Mouse (Mus musculus) cerebellum, adult 8-10 months (tissue): ENCODE measurements around the gene H2afy.
"Not testable (repeated sequence)": the region's sequence is repeated elsewhere in the genome, so short reads cannot be mapped to it uniquely, and the experiment has no call there.

Experiments
- DNase-seq: peaks from one replicate; pipeline ENCODE4 v3.0.0; 2022

H2afy gene

DNA sequence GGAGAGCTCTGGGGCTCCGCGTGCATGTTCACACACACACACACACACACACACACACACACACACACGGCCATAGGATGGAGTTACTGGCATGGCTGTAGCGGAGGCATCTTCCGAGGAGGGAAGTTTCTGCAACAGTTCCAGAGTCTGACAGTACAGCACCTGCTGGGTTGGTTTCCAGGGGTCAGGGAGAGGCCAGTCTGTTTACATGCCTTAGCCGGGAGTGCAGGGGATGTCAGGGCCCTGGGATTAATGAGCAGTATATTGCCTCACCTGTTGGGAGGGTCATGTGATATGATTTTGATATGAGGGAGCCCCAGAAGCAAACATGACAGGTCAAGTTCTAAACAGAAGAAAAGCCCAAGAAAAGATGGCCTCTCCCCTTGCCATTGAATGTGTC is 66.5 kb downstream of the H2afy start:
- no peak for DNase-seq

DNA sequence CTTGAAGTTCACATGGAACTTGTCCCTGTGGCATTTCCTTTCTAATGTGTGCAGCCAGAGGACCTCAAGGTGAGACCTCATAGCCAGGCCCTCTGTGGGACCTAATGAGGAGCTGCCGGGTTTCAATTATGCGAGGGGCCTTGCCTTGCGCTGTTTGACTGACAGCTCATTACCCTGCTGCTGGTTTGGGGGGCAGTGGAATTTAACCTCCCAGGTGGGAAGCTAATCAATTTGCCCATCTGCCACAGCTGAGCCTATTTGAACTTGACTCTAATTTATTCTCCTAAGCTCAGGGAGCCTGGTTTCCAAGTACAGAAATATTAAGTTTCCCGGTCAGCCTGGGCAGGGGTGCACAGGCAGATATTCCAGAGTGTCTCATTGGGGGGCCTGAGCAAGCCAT is 67.6 kb downstream of the H2afy start:
- no peak for DNase-seq

DNA sequence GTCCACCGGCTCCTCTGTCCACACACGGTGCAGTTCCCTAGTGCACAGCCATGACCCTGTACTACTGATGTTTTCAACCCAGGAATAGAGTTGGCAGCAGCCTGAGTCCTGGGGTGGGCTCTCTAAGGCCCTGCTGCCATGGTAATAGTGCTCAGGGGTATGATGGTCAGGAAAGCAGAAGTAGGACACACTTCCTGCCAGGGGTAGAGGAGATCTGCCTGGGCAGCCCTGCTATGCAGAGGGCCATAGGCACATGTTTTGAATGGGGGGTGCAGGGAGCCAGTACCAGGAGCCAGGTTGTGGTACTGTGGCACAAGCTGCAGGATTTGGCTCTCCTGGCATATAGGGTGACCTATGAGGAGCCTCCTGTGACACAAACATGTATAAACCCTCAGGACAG is 69.3 kb downstream of the H2afy start:
- DNase-seq, result no peak

DNA sequence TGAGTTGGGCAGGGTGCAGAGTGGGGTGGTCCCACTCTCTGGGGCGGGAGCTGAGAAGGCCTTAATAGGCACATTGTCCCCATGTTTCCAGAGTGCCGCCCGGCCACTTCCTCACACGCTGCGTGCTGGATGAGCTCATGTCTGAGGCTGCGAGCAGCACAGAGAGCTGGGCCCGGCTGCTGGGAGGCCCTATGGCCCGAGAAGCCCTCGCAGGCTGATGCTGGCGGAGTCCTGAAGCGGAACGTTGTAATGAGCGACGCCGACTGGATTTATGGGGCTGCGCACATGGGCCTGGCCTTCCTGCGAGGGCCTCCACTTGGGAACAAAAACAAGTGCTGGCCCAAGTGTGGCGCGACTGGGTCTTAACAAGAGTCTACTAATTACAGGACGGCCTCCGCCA is 70.0 kb downstream of the H2afy start:
- DNase-seq, result no peak

DNA sequence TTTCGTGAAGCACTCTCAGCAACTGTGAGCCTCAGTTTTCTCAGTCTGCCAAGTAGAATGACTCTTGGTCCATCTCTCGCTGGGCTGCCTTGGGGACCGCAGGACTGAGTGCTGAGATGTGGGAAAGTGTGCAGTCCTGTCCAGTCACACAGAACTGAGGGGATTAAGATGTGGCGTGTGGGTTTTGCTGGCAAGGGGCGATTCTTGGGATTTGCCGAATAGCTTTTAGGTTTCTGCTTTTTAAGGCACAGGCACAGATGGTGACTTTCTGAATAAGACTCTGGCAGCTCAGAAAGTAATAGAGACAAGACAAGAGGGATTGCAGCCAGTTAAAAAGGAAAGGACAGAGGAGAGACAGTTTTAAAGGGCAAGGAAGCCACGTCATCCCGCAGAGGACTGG is 78.4 kb downstream of the H2afy start:
- no peak for DNase-seq

DNA sequence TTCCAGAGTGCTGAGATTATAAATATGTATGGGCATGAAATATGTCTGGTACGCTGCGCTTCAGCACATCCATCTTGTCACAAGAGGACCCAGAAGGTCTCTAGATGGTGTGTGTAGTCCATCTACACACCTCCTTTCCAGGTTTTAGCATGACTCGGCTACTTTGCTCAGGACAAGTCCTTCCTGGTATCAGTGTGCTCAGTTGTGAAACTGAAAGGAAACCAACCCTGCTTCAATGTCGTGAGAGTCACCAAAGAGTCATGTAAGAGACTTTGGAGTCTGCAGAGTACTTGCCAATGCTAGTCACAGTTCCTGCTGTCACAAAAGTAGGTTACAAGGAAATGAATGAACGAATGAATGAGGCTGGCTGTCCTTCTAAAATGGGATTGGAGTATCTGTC is 80.4 kb downstream of the H2afy start:
- DNase-seq, result no peak

DNA sequence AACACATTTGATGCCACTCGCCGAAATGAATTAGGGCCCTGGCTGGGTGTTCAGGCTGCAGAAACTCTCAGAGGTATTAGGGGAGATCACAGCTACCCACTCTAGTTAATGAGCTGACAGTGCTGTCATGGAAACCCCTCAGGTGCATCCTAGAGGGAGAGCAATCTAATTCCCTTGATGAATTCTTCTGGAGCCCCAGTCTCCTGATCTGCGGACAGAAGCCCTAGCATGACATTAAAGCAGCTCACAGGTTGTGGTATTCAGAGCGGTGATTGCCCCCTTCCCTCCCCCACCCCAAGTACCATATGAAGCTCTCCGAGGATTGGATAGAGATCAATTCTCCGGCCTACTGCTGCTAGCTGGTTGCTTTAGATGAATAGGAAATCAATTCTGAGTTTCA is 82.1 kb downstream of the H2afy start:
- DNase-seq, result no peak

DNA sequence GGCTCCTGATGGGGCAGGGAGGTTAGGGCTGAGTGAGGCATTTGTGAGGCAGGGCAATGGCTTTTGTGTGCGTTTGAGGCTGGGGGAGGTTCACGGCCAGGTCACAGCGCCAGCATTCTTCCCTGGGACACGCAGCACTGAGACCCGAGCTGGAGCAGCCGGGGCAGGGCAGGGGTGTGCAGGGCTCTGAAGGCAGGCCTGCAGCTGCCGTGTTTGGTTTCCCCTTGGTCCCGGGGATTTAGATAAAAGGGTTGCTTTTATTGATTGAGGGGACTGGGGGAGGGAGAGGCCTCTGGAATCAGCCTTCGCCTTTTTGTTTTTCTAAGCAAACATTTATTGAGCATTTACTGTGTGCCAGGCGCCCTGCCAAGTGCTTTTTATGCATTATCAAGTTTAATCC is 83.4 kb downstream of the H2afy start:
- no peak for DNase-seq

DNA sequence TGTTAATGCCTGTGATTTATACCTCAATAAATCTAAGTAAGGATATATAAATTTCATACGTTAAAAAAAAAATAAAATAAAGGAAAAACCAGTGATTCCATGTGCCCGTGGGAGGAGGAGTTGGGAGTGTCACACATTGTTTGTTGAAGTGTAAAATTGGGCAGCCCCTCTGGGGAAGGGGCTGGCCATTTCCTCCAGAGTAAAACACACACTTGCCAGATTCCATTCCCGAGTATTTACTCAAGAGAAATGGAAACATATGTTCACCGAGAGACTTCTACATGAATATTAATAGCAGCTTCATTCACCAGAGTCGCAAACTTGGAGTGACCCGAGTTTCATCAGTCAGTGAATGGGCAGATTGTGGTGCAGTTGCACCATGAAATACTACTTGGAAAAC is 85.9 kb downstream of the H2afy start:
- no peak for DNase-seq

DNA sequence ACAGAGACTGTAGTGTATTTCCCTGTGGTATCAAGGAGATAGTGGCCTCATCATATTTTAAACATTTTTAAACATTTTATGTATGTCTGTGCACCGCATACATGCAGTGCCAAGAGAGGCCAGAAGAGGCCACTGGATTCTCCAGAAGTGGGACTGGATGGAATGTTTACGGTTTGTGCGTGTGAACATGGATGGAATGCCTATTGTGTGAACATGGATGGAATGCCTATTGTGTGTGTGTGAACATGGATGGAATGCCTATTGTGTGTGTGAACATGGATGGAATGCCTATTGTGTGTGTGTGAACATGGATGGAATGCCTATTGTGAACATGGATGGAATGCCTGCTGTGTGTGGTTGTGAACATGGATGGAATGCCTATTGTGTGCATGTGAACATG is 93.9 kb downstream of the H2afy start:
- no peak for DNase-seq

DNA sequence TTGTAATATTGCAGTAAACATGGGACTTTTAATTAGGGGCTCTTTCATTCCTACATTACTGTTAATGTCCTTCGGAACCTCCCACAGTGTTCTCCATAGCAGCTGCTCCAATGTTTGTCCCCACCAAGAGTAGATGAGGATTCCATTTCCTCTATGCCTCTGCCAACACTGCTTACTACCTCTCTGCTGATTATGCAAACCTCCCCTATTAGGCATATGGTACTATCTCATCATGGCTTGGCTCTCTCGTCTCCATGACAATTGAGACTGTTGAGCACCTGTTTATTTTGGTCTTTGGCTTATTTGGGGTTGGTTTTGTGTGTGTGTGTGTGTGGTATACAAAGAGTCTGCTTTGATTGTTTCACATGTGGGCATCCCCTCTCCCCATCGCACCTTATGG is 95.5 kb downstream of the H2afy start:
- no peak for DNase-seq

DNA sequence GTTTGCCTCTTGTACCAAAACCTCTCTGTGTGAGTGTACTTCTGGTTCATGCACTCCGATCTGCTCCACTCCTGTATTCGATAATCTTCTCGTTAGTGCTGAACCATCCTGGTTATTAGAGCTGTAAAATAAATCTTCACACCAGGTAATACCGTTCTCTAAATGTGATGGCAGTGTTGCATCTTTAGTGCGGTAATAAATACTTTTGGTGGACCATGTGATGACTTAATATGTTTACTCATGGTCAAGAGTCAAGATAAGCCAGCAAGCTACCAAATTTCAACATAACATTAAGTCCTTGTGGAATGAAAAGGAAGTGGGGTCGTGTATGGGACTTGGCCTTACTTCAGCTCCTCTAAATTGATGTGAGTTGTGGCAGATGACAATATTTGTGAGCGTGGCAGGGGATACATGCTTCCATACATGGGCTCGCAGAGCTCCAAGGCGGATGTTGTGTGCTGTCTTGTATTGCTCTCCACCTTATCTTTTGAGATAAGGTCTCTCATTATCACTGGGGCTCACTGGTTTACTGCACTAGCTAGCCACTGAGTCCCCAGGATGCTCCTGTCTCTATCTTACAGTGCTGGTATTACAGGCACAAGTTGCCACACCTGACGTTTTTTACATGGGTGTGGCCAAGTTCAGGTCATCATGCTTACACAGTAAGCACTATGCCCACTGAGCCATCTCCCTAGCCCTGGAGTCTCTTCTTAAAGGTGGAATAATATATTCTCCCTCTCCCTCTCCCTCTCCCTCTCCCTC is 96.4 kb downstream of the H2afy start:
- DNase-seq, result no peak

DNA sequence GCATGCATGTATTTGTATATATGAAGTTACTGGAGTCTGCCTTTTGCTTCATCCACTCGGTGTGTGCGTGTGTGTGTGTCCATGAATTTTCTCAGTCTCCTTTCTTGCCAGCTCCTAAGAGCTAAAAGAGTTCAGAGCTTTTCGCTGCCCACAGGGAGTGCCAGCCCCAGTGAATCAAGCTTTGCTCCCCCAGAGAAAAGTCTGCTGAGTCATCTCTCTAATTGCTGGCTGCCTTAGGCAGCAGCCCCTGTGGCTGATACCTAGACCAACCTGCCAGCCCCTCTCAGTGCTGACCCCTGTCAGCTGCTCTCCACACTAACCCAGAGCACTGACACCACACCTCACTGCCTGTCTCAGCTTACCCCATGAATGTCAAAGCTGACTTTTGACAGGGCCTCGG is 107.2 kb downstream of the H2afy start:
- DNase-seq, result no peak

DNA sequence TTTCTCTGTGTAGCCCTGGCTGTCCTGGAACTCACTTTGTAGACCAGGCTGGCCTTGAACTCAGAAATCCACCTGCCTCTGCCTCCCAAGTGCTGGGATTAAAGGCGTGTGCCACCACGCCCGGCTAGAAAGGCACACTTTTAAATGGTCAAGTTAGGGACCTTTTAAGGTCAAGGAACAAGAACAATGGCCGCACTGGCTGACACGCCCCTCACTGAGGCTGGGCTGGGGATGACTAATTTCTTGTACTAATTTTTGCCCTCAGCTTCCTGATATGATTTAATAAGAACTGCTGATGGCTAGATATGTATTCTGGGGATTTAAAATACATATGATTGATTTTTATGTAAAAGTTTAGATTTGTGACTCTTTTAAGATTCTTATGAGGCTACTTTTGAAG is 108.2 kb downstream of the H2afy start:
- not testable (repeated sequence) for DNase-seq

DNA sequence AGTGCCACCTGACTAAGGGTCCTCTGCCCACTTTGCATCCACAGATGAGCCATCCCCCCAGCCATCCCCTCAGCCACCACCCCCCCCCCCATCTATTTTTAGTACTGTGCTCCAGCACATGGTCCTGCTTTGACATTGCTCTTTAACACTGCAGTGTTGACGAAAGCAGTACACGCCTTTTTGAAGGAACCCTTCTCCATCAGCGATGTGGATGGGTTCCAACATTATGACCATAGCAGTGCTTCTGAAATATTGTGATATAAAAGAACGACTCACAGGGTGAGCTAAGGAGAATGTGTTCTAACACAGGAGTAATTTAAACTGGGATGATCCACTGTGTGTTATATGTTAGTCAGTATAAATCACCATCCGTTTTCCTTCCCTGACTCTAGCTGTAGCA is 109.5 kb downstream of the H2afy start:
- DNase-seq, result no peak

DNA sequence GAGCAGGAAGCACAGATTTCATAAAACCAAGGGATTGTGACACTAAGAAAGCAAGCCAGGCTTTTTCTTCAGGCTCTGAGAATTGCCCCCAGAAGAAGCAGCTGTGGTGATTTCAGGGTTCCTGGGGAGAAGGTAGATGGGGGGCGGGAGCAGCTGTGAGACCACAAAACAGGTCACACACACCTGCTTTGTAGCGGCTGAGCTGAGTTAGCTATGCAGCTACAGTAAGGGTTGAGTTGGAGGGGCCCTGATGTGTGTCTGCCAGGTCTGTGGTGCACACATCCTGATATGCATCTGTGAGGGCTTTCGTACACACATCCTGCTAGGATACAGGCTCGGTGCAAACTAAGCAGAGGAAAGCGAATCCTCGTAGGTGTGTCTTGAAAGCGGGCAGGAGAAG is 110.1 kb downstream of the H2afy start:
- DNase-seq, result no peak

DNA sequence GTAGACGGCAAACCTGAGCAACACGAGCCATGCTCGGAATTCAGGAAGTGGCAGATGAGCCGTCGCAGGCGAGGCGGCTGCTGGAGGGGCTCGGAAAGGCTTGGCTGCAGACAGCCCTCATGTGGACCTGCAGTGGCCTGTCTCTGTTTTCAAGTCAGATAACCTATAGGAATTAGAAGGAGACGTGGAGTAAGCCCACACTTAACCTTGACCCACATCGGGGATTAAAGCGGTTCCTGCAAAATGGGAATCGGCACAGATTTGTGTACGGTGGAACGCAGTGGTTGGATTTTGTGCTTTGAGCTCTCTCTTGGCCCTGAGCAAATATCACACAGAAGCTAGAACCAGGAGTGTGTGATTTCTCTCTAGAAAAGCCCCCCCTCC is 111.1 kb downstream of the H2afy start:
- DNase-seq, result no peak

DNA sequence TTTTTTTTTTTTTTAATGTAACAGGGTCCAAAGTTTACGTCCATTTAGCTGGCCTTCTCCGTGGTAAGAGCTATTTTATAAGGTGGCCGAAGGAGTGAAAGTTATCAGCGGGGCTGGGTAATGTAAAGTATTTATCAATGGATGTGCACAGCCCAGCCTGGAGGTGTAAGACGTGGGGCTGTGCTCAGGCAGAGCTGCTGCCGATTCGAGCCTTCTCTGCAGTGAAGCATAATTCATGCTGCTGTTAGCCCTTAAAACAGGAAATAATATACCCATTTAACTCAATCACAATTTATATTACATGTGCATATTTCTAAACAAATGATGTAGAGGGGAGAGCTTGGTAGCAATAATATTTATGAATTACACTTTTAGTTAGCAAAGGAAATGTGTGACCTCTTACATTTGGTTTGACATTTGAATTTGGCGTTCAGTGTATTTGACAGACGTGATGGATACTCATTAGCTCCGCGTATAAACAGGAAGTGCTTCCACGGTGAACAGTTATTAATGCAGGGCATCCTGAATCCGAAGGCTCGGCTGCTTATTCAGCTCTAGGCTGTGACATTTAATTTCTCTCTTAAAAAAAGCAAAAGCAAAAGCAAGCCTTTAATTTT is 111.6 kb downstream of the H2afy start:
- no peak for DNase-seq
